Mouse (Mus musculus) testis, adult 2 months (tissue): ENCODE measurements around the gene Macrod1.

Source experiments
- CTCF ChIP-seq: fragments of 200-500 bp; IDR thresholded peaks from 2 replicates; pipeline ENCODE4 v1.5.1; 2012; ENCODE audit warnings: low read depth, mild to moderate bottlenecking, inconsistent platforms, low read length, moderate library complexity; ENCODE audit not compliant: control insufficient read depth, insufficient read depth, insufficient replicate concordance
- POLR2A ChIP-seq: fragments of 200-500 bp; IDR thresholded peaks from 2 replicates; pipeline ENCODE4 v1.6.1; 2012; ENCODE audit warnings: low read depth, mild to moderate bottlenecking, inconsistent platforms, low read length, moderate library complexity; ENCODE audit not compliant: control insufficient read depth

- TF ChIP-seq CTCF (no peak), POLR2A (no peak)
These were observed 132.4 kb downstream of the Macrod1 start for GRCm38 (mm10) chr19:7189026-7189425.
